Mouse (Mus musculus) kidney, embryonic 14.5 days (tissue): ENCODE data around the gene Fastk. TPM values are rescaled to one million over a fixed set of nuclear protein-coding genes. Genes with fewer than 3 reads are reported as not detected.

Experiments used
- ATAC-seq: fragments of 200-750 bp; cut with Nextera tagmentation; 2 replicates; pipeline ENCODE4 v1.8.0; 2017; ENCODE audit warnings: moderate number of reproducible peaks, mild to moderate bottlenecking, moderate TSS enrichment, moderate library complexity; ENCODE audit not compliant: low FRiP score, low TSS enrichment
- H3K27ac ChIP-seq: fragments of 300-500 bp; sonication (generic); 2 replicates; pipeline ENCODE4 v1.5.1; 2014; ENCODE audit warnings: low read depth, mild to moderate bottlenecking, low read length, moderate library complexity, mixed read lengths
- H3K27me3 ChIP-seq: fragments of 300-500 bp; sonication (generic); 2 replicates; pipeline ENCODE4 v1.6.1; 2014; ENCODE audit warnings: mild to moderate bottlenecking, low read length; ENCODE audit not compliant: control insufficient read depth, insufficient read depth
- H3K36me3 ChIP-seq: fragments of 300-500 bp; sonication (generic); 2 replicates; pipeline ENCODE4 v1.6.1; 2014; ENCODE audit warnings: low read length, mixed read lengths; ENCODE audit not compliant: control insufficient read depth, insufficient read depth
- H3K4me1 ChIP-seq: fragments of 300-500 bp; sonication (generic); 2 replicates; pipeline ENCODE4 v1.6.1; 2014; ENCODE audit warnings: low read length, mixed read lengths; ENCODE audit not compliant: control insufficient read depth, insufficient read depth
- H3K4me2 ChIP-seq: fragments of 300-500 bp; sonication (generic); replicated peaks from 2 replicates; pipeline ENCODE4 v1.6.1; 2014; ENCODE audit warnings: low read depth, mild to moderate bottlenecking, low read length
- H3K4me3 ChIP-seq: fragments of 300-500 bp; sonication (generic); 2 replicates; pipeline ENCODE4 v1.5.1; 2014; ENCODE audit warnings: mild to moderate bottlenecking, low read length
- H3K9ac ChIP-seq: fragments of 300-500 bp; sonication (generic); 2 replicates; pipeline ENCODE4 v1.6.1; 2014; ENCODE audit warnings: low read depth, mild to moderate bottlenecking, low read length, moderate library complexity
- H3K9me3 ChIP-seq: fragments of 300-500 bp; sonication (generic); 2 replicates; pipeline ENCODE4 v1.6.1; 2016; ENCODE audit warnings: low read length; ENCODE audit not compliant: control insufficient read depth
- WGBS: fragments of 180-500 bp; shearing (Covaris S2); extraction: QIAGEN DNeasy Blood & Tissue Kit; methylation state at CpG from one replicate; pipeline ENCODE4 v1.1.7; 2014; 5-methylcytosine and 5-hydroxymethylcytosine counted together
- polyA plus RNA-seq: library from polyadenylated mRNA; unstranded; fragments of >200 nt; fragmentation: Nextera tagmentation; extraction: Ambion mirVana; gene quantifications from 2 replicates; pipeline ENCODE4 v1.2.1, GENCODE M21; 2014

Gene Fastk
- 104 and 105 TPM in 2 replicates for polyA plus RNA-seq

GRCm38 (mm10) chr5:24444746-24445427 is at the start of gene Fastk:
Fastk (minus strand) TSS chr5:24445287.
- H3K36me3 ChIP-seq, result peaks cover 38% of the 10 kb centered on the region
- WGBS, result under 1% methylated on average over 56 of the region's 60 CpGs
- no peaks in the 10 kb centered on the region for H3K27me3 ChIP-seq
- peak within 1 kb of the TSS; percentile 81 for H3K27ac ChIP-seq
- peak; percentile 84 for ATAC-seq
- peak within 1 kb of the TSS; percentile 52 for H3K4me2 ChIP-seq
- peak within 1 kb of the TSS; percentile 90 for H3K9ac ChIP-seq
- H3K4me3 ChIP-seq, result peak within 1 kb of the TSS; percentile 68
- no peaks in the 10 kb centered on the region for H3K9me3 ChIP-seq
- H3K4me1 ChIP-seq, result peaks cover 15% of the 10 kb centered on the region

GRCm38 (mm10) chr5:24492546-24493285 is 47.6 kb upstream of the Fastk start:
- H3K36me3 ChIP-seq, result peaks cover 83% of the 10 kb centered on the region
- H3K9ac ChIP-seq, result no peak overlapping the region
- no peak overlapping the region for H3K27ac ChIP-seq
- H3K27me3 ChIP-seq, result no peaks in the 10 kb centered on the region
- H3K4me3 ChIP-seq, result no peak overlapping the region
- no peak overlapping the region for H3K4me2 ChIP-seq
- H3K4me1 ChIP-seq, result no peaks in the 10 kb centered on the region
- no peak for ATAC-seq
- no peaks in the 10 kb centered on the region for H3K9me3 ChIP-seq
- 91% methylated on average over 16 of the region's 16 CpGs for WGBS

GRCm38 (mm10) chr5:24490413-24490920 is 45.4 kb upstream of the Fastk start:
- no peak for ATAC-seq
- no peak overlapping the region for H3K27ac ChIP-seq
- no peaks in the 10 kb centered on the region for H3K4me1 ChIP-seq
- no peak overlapping the region for H3K4me2 ChIP-seq
- WGBS, result 42% methylated on average over 14 of the region's 14 CpGs
- H3K9ac ChIP-seq, result no peak overlapping the region
- H3K4me3 ChIP-seq, result no peak overlapping the region
- H3K9me3 ChIP-seq, result no peaks in the 10 kb centered on the region
- peaks cover 86% of the 10 kb centered on the region for H3K36me3 ChIP-seq
- no peaks in the 10 kb centered on the region for H3K27me3 ChIP-seq

GRCm38 (mm10) chr5:24486738-24487137 is 41.7 kb upstream of the Fastk start:
- Histone ChIP-seq H3K27ac (no peak overlapping the region), H3K4me3 (no peak overlapping the region), H3K9ac (no peak overlapping the region), H3K4me1 (peaks cover 7% of the 10 kb centered on the region; the same call in 1 of the 2 replicates), H3K4me2 (no peak overlapping the region), H3K27me3 (no peaks in the 10 kb centered on the region), H3K36me3 (peaks cover 75% of the 10 kb centered on the region), H3K9me3 (no peaks in the 10 kb centered on the region)
- WGBS, result 90% methylated on average over 5 of the region's 5 CpGs
- no peak for ATAC-seq

GRCm38 (mm10) chr5:24486097-24486496 is 41.0 kb upstream of the Fastk start:
- no peak overlapping the region for H3K27ac ChIP-seq
- no peak overlapping the region for H3K9ac ChIP-seq
- no peak overlapping the region for H3K4me3 ChIP-seq
- peaks cover 74% of the 10 kb centered on the region for H3K36me3 ChIP-seq
- H3K4me1 ChIP-seq, result peaks cover 7% of the 10 kb centered on the region; the same call in 1 of the 2 replicates
- H3K4me2 ChIP-seq, result no peak overlapping the region
- no peaks in the 10 kb centered on the region for H3K27me3 ChIP-seq
- WGBS, result 3% methylated on average over 8 of the region's 8 CpGs
- ATAC-seq, result no peak
- no peaks in the 10 kb centered on the region for H3K9me3 ChIP-seq

GRCm38 (mm10) chr5:24484963-24485362 is 39.9 kb upstream of the Fastk start:
- Histone ChIP-seq H3K4me1 (peaks cover 7% of the 10 kb centered on the region; the same call in 1 of the 2 replicates), H3K36me3 (peaks cover 74% of the 10 kb centered on the region), H3K4me2 (peak overlapping the region; percentile 31), H3K9me3 (no peaks in the 10 kb centered on the region), H3K9ac (no peak overlapping the region; the same call in 1 of the 2 replicates), H3K27ac (no peak overlapping the region), H3K27me3 (no peaks in the 10 kb centered on the region), H3K4me3 (peak overlapping the region; percentile 17; the same call in 1 of the 2 replicates)
- no peak for ATAC-seq
- 24% methylated on average over 22 of the region's 22 CpGs for WGBS

GRCm38 (mm10) chr5:24483326-24483725 is 38.2 kb upstream of the Fastk start:
- Histone ChIP-seq H3K9ac (peak overlapping the region; percentile 18; the same call in 1 of the 2 replicates), H3K4me1 (peaks cover 7% of the 10 kb centered on the region; the same call in 1 of the 2 replicates), H3K27ac (peak overlapping the region; percentile 12; the same call in 1 of the 2 replicates), H3K36me3 (peaks cover 74% of the 10 kb centered on the region), H3K9me3 (no peaks in the 10 kb centered on the region), H3K27me3 (no peaks in the 10 kb centered on the region), H3K4me3 (no peak overlapping the region), H3K4me2 (no peak overlapping the region)
- ATAC-seq, result peak; percentile 24
- 24% methylated on average over 11 of the region's 11 CpGs for WGBS

GRCm38 (mm10) chr5:24482247-24483079 is 37.4 kb upstream of the Fastk start:
- H3K9me3 ChIP-seq, result no peaks in the 10 kb centered on the region
- no peak overlapping the region for H3K4me2 ChIP-seq
- H3K36me3 ChIP-seq, result peaks cover 74% of the 10 kb centered on the region
- no peaks in the 10 kb centered on the region for H3K27me3 ChIP-seq
- peak; percentile 41 for ATAC-seq
- 60% methylated on average over 41 of the region's 41 CpGs for WGBS
- no peak overlapping the region for H3K9ac ChIP-seq
- H3K27ac ChIP-seq, result peak overlapping the region; percentile 12
- H3K4me3 ChIP-seq, result no peak overlapping the region
- peaks cover 7% of the 10 kb centered on the region; the same call in 1 of the 2 replicates for H3K4me1 ChIP-seq
